Mouse (Mus musculus): ENCODE data around the gene Trex2. TPM values are rescaled to one million over a fixed set of nuclear protein-coding genes. Genes with fewer than 3 reads are reported as not detected.
A peak's percentile ranks its signal among the peaks of the same experiment; 100 is the strongest.

Gene Trex2
- polyA plus RNA-seq, 1 experiment from 2014 or later: 0.27 TPM

DNA sequence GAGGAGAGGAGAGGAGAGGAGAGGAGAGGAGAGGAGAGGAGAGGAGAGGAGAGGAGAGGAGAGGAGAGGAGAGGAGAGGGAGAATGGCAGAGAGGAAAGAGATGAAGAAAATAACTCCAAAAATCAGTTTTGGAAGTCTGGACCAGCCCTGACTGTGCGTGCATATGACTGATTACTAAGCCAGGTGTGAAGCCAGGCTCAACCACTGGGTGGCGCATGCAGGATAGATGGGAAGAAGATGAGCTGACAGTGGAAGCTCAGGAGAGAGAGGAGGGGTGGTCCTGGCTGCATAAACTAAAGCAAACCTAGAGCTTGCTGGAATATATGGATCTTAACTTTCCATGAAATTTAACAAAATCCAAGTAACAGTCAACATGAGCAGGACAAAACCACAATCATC, 16.8 kb upstream of the Trex2 start:
- no peaks in the 10 kb centered on the region for H3K4me1 ChIP-seq (ENCODE audit: insufficient read depth, low read depth, low read length)
- no peak for DNase-seq (ENCODE audit: low spot score)

DNA sequence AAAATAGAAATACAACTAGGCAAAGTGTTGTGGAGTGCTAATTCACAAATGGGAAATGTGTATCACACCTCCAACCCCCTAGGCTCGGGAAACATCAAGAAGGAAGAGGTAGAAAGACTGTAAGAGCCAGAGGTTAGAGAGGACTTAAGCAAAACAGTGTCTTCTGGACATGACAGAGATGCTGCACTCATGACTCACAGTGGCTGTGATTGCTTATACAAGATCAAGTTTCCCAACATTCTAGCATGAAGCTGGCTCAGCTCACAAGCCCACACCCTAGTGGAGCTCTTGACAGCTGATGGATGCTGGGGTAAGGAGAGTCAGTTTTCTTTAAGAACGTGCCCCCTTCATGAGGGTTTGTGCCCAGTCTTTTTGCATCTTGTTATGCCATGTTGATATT, 6.3 kb upstream of the Trex2 start:
- no peak for ATAC-seq
- no peak for DNase-seq (ENCODE audit: low spot score)
- no peaks in the 10 kb centered on the region for H3K36me3 ChIP-seq (ENCODE audit: insufficient read depth, low read length)
- no peaks in the 10 kb centered on the region for H3K4me1 ChIP-seq (ENCODE audit: insufficient read depth, low read depth, low read length)
- TF ChIP-seq CTCF (IDR thresholded peaks at IDR 0.05) (no peak), EP300 (IDR thresholded peaks at IDR 0.05) (no peak)
- H3K9me3 ChIP-seq (ENCODE audit: low read length): no peaks in the 10 kb centered on the region
- no peak overlapping the region for H3K27ac ChIP-seq (ENCODE audit: low read length)
- H3K4me2 ChIP-seq (replicated peaks; ENCODE audit: low read depth, low read length): no peak overlapping the region
- no peak overlapping the region for H3K4me3 ChIP-seq (ENCODE audit: low read depth, low read length)
- no peak overlapping the region for H3K9ac ChIP-seq (replicated peaks; ENCODE audit: low read depth)
- no peaks in the 10 kb centered on the region for H3K27me3 ChIP-seq (replicated peaks; ENCODE audit: insufficient read depth, low read length)
- 64% methylated on average over 2 of the region's 2 CpGs for WGBS

More for the DNA sequence above, 16.8 kb upstream of the Trex2 start:
- no peaks in the 10 kb centered on the region for H3K27me3 ChIP-seq (replicated peaks; ENCODE audit: insufficient read depth, low read length)
- no peaks in the 10 kb centered on the region for H3K9me3 ChIP-seq (ENCODE audit: low read length)
- ATAC-seq: no peak
- H3K4me2 ChIP-seq (replicated peaks; ENCODE audit: low read depth, low read length): no peak overlapping the region
- WGBS: 28% methylated on average over 2 of the region's 2 CpGs
- no peak overlapping the region for H3K4me3 ChIP-seq (ENCODE audit: low read depth, low read length)
- H3K36me3 ChIP-seq (ENCODE audit: insufficient read depth, low read length): no peaks in the 10 kb centered on the region
- no peak overlapping the region for H3K27ac ChIP-seq (ENCODE audit: low read length)
- TF ChIP-seq EP300 (IDR thresholded peaks at IDR 0.05): no peak
- peak; percentile 77 for TF ChIP-seq CTCF (IDR thresholded peaks at IDR 0.05)
- H3K9ac ChIP-seq (replicated peaks; ENCODE audit: low read depth): no peak overlapping the region

DNA sequence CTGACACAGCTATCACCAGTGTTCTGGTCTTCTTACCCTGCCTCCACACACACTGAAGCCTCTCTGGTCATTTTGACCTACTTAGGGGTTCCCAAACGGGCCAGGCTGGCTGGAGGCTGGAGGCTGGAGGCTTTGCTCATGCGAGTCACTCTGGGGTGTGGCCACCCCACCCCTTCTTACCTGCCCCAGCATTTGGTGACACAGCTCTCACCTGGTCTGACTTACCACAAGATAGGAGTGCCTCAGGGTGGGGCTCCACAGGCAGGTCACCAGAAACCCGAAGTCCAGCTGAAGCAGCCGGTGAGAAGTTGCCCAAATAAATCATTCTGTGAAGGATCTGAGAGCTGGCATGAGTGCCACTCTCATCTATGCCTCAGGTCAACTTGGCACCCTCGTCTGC, 2.3 kb downstream of the Trex2 start:
- Histone ChIP-seq H3K4me1 (ENCODE audit: insufficient read depth, low read depth, low read length) (no peaks in the 10 kb centered on the region), H3K4me2 (replicated peaks; ENCODE audit: low read depth, low read length) (no peak overlapping the region), H3K27me3 (replicated peaks; ENCODE audit: insufficient read depth, low read length) (no peaks in the 10 kb centered on the region), H3K27ac (ENCODE audit: low read length) (no peak overlapping the region), H3K36me3 (ENCODE audit: insufficient read depth, low read length) (no peaks in the 10 kb centered on the region), H3K9me3 (ENCODE audit: low read length) (no peaks in the 10 kb centered on the region), H3K9ac (replicated peaks; ENCODE audit: low read depth) (no peak overlapping the region), H3K4me3 (ENCODE audit: low read depth, low read length) (no peak overlapping the region)
- TF ChIP-seq CTCF (IDR thresholded peaks at IDR 0.05) (no peak), EP300 (IDR thresholded peaks at IDR 0.05) (no peak)
- DNase-seq (ENCODE audit: low spot score) (peak; percentile 37), ATAC-seq (peak; percentile 77)
- 47% methylated on average over 4 of the region's 5 CpGs for WGBS

DNA sequence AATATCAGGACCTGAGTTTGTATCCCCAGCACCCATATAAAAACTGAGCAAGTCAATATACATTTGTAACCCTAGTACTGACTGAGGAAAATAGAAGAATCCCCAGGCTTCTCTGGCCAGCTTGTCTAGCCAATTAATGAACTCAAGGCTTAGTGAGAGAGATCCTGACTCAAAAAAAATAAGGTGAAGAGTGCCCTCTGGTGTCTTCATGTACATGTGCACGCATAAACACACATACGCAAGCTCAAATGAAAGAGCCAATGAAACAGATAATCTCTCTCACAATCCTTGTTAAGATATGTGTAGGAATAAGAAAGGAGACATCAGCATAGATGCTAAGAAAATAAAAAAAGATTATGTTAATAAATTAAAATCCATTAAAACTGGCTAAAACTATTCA, 5.1 kb downstream of the Trex2 start:
- Histone ChIP-seq H3K4me3 (ENCODE audit: low read depth, low read length) (no peak overlapping the region), H3K9me3 (ENCODE audit: low read length) (no peaks in the 10 kb centered on the region), H3K9ac (replicated peaks; ENCODE audit: low read depth) (no peak overlapping the region), H3K36me3 (ENCODE audit: insufficient read depth, low read length) (no peaks in the 10 kb centered on the region), H3K27ac (ENCODE audit: low read length) (no peak overlapping the region), H3K4me1 (ENCODE audit: insufficient read depth, low read depth, low read length) (no peaks in the 10 kb centered on the region), H3K4me2 (replicated peaks; ENCODE audit: low read depth, low read length) (no peak overlapping the region), H3K27me3 (replicated peaks; ENCODE audit: insufficient read depth, low read length) (no peaks in the 10 kb centered on the region)
- ATAC-seq: no peak
- 82% methylated on average over 2 of the region's 2 CpGs for WGBS
- no peak for TF ChIP-seq EP300 (IDR thresholded peaks at IDR 0.05)
- TF ChIP-seq CTCF (IDR thresholded peaks at IDR 0.05): peak; percentile 41; the same call in 1 of the 2 replicates
- DNase-seq (ENCODE audit: low spot score): peak; percentile 41

DNA sequence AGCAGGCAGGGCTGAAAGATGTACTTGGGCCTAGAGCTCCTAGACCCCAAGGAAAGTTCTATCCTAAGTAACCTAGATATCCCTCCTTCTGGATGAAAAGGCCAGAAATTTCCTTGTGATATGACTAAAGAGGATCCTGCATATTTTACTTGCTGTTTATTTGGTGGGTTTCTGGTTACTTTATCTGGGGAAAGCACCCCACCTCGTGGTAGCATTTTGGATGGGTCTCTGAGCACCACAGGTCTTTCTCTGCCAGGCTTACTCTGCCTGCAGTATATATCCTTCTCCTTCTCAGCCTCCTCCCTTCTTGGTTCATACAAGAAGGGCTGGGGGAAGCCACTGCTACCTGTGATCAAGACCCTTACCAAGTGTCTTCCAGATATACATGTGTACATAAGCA, 22.4 kb downstream of the Trex2 start:
- H3K4me2 ChIP-seq (replicated peaks; ENCODE audit: low read depth, low read length): no peak overlapping the region
- no peaks in the 10 kb centered on the region for H3K27me3 ChIP-seq (replicated peaks; ENCODE audit: insufficient read depth, low read length)
- WGBS: 16% methylated on average over 1 of the region's 1 CpGs
- no peaks in the 10 kb centered on the region for H3K4me1 ChIP-seq (ENCODE audit: insufficient read depth, low read depth, low read length)
- H3K9ac ChIP-seq (replicated peaks; ENCODE audit: low read depth): no peak overlapping the region
- no peak overlapping the region for H3K27ac ChIP-seq (ENCODE audit: low read length)
- TF ChIP-seq EP300 (IDR thresholded peaks at IDR 0.05): no peak
- TF ChIP-seq CTCF (IDR thresholded peaks at IDR 0.05): no peak
- H3K4me3 ChIP-seq (ENCODE audit: low read depth, low read length): no peak overlapping the region
- DNase-seq (ENCODE audit: low spot score): no peak
- H3K9me3 ChIP-seq (ENCODE audit: low read length): no peaks in the 10 kb centered on the region
- H3K36me3 ChIP-seq (ENCODE audit: insufficient read depth, low read length): no peaks in the 10 kb centered on the region
- ATAC-seq: no peak

DNA sequence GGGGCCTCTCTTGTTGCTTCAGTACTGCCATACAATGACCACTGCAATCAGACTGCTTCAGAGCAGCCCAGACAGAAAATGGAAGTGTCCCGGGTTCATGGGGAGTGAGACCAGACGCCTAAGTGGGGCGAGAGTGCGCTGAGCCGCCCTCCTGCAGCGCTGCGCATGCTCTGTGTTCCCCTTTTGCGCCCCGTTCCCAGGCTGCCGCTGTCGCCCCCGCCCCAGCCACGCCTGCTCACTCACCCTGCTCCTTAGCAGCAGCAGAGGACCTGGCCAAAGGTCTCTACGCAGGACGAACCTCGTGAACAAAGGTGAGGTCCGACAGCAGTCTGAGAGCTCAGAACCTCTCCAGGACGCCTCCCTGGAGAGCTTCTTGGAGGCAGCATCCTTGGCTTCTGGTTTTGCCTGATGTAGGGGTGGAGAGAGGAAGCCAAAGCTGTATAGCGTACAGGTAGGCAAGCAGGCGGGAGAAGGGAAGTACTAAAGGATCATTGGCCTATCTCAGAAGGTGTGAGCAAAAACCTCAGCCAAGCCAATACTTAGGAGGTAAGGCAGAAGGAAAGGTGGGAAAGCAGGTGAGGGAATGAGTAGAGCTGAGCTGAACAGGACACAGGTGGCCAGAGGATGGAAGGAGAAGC, 24.1 kb downstream of the Trex2 start, which contains the start of gene Zfp92:
Gene Zfp92 (plus strand): TSS at position 217 of the 638 bp plus-strand sequence.
- peak within 1 kb of the TSS; percentile 5; the same call in 1 of the 2 replicates for H3K4me3 ChIP-seq (ENCODE audit: low read depth, low read length)
- H3K27ac ChIP-seq (ENCODE audit: low read length): no peak within 1 kb of the TSS
- H3K27me3 ChIP-seq (replicated peaks; ENCODE audit: insufficient read depth, low read length): no peaks in the 10 kb centered on the region
- peak within 1 kb of the TSS; percentile 50 for H3K4me2 ChIP-seq (replicated peaks; ENCODE audit: low read depth, low read length)
- peak; percentile 5 for DNase-seq (ENCODE audit: low spot score)
- H3K9me3 ChIP-seq (ENCODE audit: low read length): no peaks in the 10 kb centered on the region
- ATAC-seq: no peak
- no peak within 1 kb of the TSS for H3K9ac ChIP-seq (replicated peaks; ENCODE audit: low read depth)
- H3K36me3 ChIP-seq (ENCODE audit: insufficient read depth, low read length): no peaks in the 10 kb centered on the region
- TF ChIP-seq EP300 (IDR thresholded peaks at IDR 0.05) (no peak), CTCF (IDR thresholded peaks at IDR 0.05) (no peak)
- WGBS: 28% methylated on average over 17 of the region's 20 CpGs
- H3K4me1 ChIP-seq (ENCODE audit: insufficient read depth, low read depth, low read length): no peaks in the 10 kb centered on the region
